Mouse (Mus musculus) mouse trophoblast stem cell (cell line): ENCODE results near the gene Vrk1.

Experiments
- in situ Hi-C, 2 experiments: fragments of 300-500 bp; cut with MseI, MboI; formaldehyde crosslinking; loops; 2 replicates in 1 of 2; 3 replicates in 1 of 2; pipeline ENCODE4 v1.15.1; 2025

The Vrk1 gene

GRCm38 (mm10) chr12:106046143-106046795, 36.2 kb downstream of the Vrk1 start:
- in situ Hi-C loops = no loop called here

DNA sequence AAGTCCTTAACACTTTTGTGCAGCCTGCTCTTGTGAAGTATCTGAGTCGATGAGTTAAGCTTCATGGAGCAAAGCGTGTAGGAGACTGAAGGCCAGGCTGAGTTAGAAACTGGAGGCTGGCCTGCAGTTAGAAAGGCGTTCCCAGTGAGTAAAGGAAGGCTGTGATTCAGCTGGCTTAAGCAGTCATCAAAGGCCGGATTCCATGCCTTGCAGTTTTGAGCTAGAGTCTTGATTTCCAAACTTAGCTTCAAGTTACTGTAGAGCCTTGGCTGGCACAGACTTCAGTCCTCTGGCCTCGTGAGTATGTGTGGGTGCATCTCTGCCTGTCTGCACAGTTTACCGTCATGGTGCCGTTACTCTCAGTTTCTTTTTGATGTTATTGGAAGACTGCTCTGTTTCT, 42.2 kb downstream of the Vrk1 start:
- in situ Hi-C loops = no loop called here

DNA sequence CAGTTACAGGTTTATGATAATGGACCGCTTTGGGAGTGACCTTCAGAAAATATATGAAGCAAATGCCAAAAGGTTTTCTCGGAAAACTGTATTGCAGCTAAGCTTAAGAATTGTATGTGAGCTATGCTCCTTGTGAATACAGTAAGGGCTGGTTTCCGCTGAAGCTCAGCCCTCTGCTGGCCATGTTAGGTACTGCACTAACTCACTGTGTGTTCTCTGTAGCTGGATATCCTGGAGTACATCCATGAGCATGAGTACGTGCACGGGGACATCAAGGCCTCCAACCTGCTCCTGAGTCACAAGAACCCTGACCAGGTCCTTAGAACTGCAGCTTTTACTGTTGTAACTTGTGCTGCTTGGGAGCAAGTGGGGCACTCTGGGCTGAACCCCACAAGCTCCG, 45.8 kb downstream of the Vrk1 start:
- in situ Hi-C loops = no loop called here

DNA sequence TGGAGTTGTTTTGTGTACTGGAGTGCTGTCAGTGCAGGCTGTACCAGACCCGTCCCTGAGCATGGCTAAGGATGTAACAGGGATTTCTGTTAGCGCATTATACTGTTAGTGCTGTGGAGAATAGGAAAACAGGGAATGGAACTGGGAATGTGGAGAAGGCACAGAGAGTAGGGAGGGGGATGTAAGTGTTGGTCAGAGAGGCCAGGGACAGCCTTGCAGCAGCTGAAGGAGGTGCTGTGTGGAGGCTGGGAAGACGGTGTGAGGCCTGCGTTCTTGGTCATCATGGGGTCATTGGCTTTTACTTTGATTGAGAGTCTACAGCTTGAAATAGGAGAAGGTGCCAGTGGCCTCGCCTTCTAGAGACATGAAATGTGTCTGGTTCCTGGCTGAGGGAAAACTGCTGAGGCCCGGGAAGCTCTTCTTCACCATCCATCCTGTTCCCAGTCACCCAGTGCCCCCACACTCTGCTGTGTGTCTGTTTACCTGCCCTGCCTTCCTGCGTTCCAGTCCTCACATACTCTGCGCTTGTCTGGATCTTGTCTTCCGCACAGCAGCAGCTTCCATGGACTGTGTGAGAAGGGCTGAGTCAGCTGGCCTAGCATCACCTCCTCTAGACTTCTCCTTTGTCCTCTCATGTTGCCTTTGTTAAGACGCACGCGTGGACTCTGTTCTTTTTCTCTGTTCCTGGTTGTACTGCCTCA, 50.0 kb downstream of the Vrk1 start:
- in situ Hi-C loops = no loop called here

DNA sequence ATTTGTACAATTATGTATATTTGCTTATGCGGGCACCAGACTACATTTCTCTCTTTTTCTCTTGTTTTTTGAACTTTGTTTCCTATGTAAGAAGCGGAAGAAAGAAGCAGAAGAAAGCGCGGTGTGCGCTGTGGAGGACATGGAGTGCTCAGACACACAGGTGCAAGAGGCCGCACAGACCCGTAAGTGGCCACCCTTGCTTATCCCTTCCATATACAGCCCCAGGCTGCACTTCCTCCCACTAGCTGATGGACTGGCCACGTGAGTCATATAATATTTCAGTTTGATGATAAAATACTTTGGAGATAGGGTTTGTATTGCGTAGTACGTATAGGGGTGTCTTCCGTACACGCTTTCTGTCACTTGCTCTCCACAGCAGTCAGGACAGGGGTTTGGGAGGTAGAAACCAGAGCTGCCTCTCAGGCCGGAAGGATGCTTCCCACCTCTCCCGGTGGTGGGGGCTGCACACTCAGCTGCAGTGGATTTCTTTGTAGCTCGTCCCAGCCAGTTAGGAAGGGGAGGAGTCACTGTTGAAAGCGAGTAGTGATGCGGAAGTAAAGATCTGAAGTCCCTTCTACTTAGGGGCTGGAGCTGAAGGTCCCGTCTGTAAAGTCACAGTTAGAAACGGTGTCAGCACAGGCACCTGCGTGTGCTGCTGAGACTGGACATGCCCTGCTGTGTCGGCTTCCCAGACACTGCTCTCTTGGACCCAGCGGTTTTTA, 60.6 kb downstream of the Vrk1 start:
- in situ Hi-C loops = no loop called here

DNA sequence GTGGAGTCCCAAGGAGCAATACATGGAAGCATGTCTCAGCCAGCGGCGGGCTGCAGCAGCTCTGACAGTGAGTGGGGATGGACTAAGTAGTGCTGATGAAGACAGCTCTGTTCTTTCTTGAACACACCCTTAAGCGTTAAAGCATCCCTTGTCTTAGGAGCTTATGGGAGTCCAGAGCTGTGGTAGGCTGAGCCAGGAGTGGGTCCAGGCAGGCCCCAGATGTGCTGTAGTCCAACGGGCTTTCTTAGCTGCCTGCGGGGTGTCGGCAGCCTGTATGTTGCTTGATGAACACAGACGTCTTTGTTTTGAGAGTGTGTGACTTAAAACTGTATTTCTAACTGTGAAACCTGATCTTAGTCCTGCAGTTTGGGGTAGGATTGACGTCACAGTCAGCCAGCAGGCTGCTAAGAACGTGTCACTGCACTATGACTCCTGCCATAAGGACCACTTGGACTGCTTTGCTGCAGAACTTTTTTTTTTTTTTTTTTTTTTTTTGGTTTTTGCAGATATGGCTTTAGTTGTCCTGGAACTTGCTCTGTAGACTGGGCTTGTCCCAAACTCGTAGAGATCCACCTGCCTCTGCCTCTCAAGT, 61.6 kb downstream of the Vrk1 start:
- in situ Hi-C loops = no loop called here

- in situ Hi-C loops = no loop called here
Observed at GRCm38 (mm10) chr12:106074371-106075155, 64.5 kb downstream of the Vrk1 start.

- in situ Hi-C loops = no loop called here
Observed at GRCm38 (mm10) chr12:106076131-106076530, 66.1 kb downstream of the Vrk1 start.

DNA sequence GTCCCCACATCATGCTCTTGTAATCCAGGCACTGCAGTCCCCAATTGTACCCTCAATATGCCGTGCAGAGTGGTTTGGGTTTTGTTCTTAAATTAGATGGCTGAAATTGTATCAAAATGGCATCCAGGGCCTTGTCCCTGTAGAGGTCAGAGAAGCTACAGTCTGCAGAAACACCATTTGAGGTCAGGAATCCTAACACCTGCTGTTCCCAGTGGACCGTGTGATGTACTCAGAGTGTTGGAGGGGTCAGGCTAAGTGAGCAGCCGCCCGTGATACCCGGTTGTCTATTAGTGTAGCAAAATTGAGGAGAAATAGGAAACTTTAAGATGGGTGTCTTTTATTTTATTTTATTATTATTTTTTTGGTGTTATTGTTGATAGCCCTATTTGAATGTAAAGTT, 70.5 kb downstream of the Vrk1 start:
- in situ Hi-C loops = no loop called here

DNA sequence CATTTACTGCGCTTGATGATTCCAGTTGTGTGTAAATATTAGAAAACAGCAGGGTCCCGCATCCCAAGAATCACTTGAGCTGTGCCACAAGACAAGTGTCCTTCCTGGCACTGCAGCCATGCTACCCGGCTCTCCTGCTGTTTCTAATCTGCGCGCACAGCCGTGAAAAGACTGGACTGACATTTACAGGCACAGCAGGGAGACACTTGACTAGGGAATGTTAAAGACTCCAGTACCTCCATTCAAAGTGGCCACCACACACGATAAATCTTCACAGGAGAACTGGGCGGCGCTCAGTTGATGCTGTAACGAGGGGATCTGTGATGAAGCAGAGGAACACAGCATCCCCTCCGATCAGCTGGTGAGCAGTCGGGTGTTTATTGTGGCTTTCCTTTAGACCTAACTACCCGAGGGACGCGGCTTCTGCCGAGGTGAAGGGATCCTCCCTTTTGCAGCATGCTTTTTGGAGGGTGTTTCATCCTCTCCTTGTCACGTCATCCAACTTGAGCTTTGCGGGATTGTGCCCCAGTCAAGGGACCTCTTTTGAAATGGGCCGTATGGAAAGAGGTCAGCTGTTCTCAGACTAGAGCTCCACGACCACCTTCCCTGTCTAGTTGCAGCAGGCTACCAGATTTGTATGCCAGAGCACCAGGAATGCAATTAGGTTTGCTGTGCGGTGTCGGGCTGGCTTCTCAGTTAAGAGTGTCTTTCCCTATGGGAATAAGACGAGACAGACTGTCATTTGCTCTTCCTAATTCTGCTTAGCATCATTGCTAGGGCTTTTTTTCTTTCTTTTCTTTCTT, 71.1 kb downstream of the Vrk1 start:
- in situ Hi-C loops = no loop called here

DNA sequence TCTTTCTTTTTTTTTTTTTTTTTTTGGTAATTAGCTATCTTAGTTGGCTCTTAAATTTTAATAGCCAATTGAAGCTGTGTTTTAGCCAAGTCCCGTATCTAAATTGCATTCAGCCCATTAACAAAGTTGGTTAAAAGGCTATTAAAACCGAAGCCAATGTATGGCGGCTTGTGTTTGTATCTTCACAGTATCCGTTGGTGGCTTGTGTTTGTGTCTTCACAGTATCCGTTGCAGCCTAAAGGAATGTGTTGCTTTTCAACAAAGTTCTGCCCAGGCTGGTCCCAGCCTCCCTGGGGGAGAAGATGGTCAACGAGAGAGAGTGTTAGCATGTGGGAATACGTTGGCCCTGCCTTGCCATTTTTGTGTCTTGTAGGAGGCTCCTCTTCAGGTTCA, 71.7 kb downstream of the Vrk1 start:
- in situ Hi-C loops = no loop called here

- in situ Hi-C loops = no loop called here
Observed at GRCm38 (mm10) chr12:106082191-106082957, 72.3 kb downstream of the Vrk1 start.

DNA sequence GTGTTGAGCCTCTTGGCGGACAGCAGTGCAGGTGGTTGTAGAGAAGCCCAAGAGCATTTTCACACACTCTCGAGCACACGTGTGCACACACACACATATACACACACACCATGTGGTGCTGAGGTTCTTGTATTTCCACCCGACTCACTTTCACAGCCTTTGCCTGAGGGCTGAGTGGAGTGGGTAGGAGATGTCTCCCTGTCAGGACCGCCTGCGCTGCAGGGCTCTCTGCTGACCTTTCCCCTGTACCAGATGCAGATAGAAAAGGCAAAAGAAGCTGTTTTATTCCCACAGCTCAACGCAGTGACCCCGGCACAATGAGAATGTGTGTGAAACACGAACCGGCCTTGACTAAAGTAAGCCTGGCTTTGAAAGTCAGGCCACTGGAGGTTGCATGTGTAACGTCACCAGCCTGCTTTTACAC, 72.9 kb downstream of the Vrk1 start:
- in situ Hi-C loops = no loop called here

GRCm38 (mm10) chr12:106084126-106084525, 74.1 kb downstream of the Vrk1 start:
- in situ Hi-C loops = no loop called here

DNA sequence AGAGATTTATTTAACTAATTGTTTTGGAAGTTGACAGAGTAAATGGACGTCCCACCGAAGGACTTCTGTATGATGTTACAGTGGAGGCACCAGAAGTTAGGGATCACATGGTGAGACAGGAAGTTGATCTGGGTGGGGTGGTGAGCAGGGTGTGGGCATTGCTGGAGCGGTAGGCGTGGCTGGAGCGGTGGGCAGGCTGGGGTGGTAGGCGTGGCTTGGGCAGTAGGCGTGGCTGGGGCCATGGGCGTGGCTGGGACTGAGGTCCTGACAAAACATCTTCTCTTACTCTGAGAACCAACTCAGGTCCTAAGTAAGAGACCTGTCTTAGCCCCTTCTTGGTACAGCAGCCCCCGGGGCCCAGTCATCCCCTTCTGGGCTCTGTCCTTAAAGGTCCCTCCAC, 84.8 kb downstream of the Vrk1 start:
- in situ Hi-C loops = no loop called here

- in situ Hi-C loops = no loop called here
Observed at GRCm38 (mm10) chr12:106102003-106102402, 92.0 kb downstream of the Vrk1 start.

DNA sequence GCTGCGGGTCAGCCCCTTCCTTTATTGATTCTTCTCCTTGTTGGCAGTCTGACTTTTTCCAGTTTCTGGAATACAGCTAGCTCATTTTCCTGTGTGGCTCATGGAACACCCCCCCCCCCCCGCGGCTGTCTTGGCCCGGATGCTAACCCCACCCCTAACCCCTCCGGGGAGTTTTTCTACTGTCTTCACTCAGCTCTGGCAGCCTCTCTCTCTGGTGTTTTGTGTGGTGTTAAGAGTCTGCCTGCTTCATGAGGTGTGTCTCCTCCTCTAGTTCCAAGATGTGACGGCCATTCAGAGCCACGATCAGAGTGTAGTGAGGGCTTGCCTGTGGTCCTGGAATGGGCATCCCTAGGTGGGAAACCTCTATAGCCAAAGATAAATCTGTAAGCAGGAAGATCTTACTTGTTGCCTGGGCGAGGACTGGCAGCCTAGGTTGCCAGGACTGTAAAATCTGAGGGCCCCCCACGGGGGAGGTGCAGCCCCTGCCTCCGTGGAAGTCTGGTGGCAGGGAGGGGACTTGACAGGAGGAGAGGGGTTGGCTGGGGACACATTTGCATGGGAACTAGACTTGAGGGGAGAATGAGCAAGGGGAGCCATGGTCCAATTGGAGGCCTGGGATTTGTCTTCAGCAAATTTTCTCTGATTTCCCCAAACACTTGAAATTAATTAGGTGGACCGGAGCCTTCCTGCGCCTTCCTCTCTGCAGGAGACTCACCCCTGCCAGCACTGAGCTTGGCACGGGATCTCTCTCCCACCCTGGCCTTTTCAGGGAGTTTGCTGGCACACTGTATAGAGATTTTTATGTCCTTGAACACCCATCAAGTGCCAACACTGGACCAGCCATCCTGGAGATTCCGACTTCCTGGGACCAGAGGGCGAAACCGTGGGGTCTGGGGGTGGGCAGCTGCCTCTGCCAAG, 93.0 kb downstream of the Vrk1 start:
- in situ Hi-C loops = no loop called here

- in situ Hi-C loops = no loop called here
Observed at GRCm38 (mm10) chr12:106107272-106107671, 97.2 kb downstream of the Vrk1 start.
